Comparison of ENCODE assay signal across 22 mouse cellular contexts in genomic region chr6:83003850-83004249, GRCm38 (mm10). TPM values are rescaled to one million over a fixed set of nuclear protein-coding genes. Genes with fewer than 3 reads are reported as not detected.
DNase-seq lines count a peak whose midpoint lies in the region; ATAC-seq and TF ChIP-seq lines count a peak whose summit lies in the region.
"Had no signal": no experiment of that assay in that cellular context is flagged by ENCODE, and none has a peak within 500 bp of the region (broad histone marks: within the 10 kb centered on the region; RNA-seq: fewer than 3 reads in every experiment).

No protein-coding gene starts in this region.

- no peak for TF ChIP-seq POLR2A in MEL (IDR thresholded peaks at IDR 0.05; ENCODE audit: control insufficient read depth in 1 of 2, insufficient read depth in 1 of 2, low read depth in 1 of 2, low read length in 2 of 2, poor library complexity in 1 of 2)
- no peak for TF ChIP-seq POLR2A in bone marrow macrophage, adult 2 months (IDR thresholded peaks at IDR 0.05; ENCODE audit: borderline replicate concordance, low read depth, low read length)

- peak overlapping the region; percentile 56 for H3K4me2 ChIP-seq in liver, postnatal 0 days (ENCODE audit: low read depth, low read length)
- no peak overlapping the region for H3K4me2 ChIP-seq in midbrain, postnatal 0 days (ENCODE audit: low read depth, low read length, poor library complexity, severe bottlenecking)
- H3K4me2 ChIP-seq: embryonic facial prominence, embryonic 12.5 days; hindbrain, embryonic 12.5 days had no signal

- H3K79me2 ChIP-seq in MEL (ENCODE audit: control insufficient read depth, insufficient read depth, low read length, poor library complexity) = no peaks in the 10 kb centered on the region

- TF ChIP-seq RAD21 in MEL (IDR thresholded peaks at IDR 0.05; ENCODE audit: low read depth, low read length) = no peak

- no peak for TF ChIP-seq EP300 in MEL (IDR thresholded peaks at IDR 0.05; ENCODE audit: low read depth in 1 of 2, low read length in 2 of 2)
- no peak for TF ChIP-seq EP300 in liver, postnatal 0 days (IDR thresholded peaks at IDR 0.05; ENCODE audit: low read depth)

- 52% methylated on average over 5 of the region's 5 CpGs for WGBS in liver, postnatal 0 days (ENCODE audit: insufficient replicate concordance)
- 92% methylated on average over 5 of the region's 5 CpGs for WGBS in midbrain, postnatal 0 days

- peaks cover 14 to 28% of the 10 kb centered on the region in 2 experiments for H3K4me1 ChIP-seq in MEL (ENCODE audit: control insufficient read depth in 1 of 2, insufficient read depth in 2 of 2, low read length in 2 of 2)
- peaks cover 45% of the 10 kb centered on the region for H3K4me1 ChIP-seq in bone marrow macrophage, adult 2 months (ENCODE audit: control insufficient read depth, insufficient read depth, low read length)
- peaks cover 32% of the 10 kb centered on the region for H3K4me1 ChIP-seq in liver, postnatal 0 days (ENCODE audit: insufficient read depth)
- no peaks in the 10 kb centered on the region for H3K4me1 ChIP-seq in midbrain, postnatal 0 days (ENCODE audit: insufficient read depth, low read length)

- DNase-seq in MEL (ENCODE audit: low read depth, low spot score) (no peak), liver (peak; percentile 53)
- DNase-seq in liver, postnatal 0 days = no peak
- DNase-seq in cerebellum, postnatal 4 days (ENCODE audit: low spot score in 2 of 2) = no peak
- no peak for DNase-seq in midbrain, postnatal 0 days (ENCODE audit: low spot score)
- no peak for DNase-seq in Muller cell, postnatal 12 days (ENCODE audit: inconsistent ontology term)
- DNase-seq: adrenal gland, postnatal 14 days; cerebellum, adult 9-10 months; heart, postnatal 14 days; kidney, adult 18-20 months; kidney, postnatal 10 days; lung, postnatal 14 days; spleen, adult 18-20 months; thymus, adult 2 months had no signal

- peaks cover 0 to 22% of the 10 kb centered on the region in 2 experiments; a peak in 2 of 4 replicates for H3K36me3 ChIP-seq in MEL (ENCODE audit: control insufficient read depth in 1 of 2, insufficient read depth in 2 of 2, low read length in 2 of 2)
- H3K36me3 ChIP-seq in liver, postnatal 0 days (replicated peaks; ENCODE audit: insufficient read depth, low read length) = no peaks in the 10 kb centered on the region
- no peaks in the 10 kb centered on the region for H3K36me3 ChIP-seq in midbrain, postnatal 0 days (ENCODE audit: insufficient read depth, low read length)
- H3K36me3 ChIP-seq: embryonic facial prominence, embryonic 12.5 days; heart, embryonic 12.5 days; hindbrain, embryonic 12.5 days; limb, embryonic 10.5 days; midbrain, embryonic 10.5 days had no signal

- 0 out of 2 replicates have a peak, but pooled peaks have one; percentile 14 for ATAC-seq in liver, postnatal 0 days
- no peak for ATAC-seq in midbrain, postnatal 0 days (ENCODE audit: low FRiP score)
- ATAC-seq: activated CD4-positive, CD25-positive, alpha-beta regulatory T cell, adult 4 months; forebrain, embryonic 16.5 days had no signal

- H3K9ac ChIP-seq in MEL (ENCODE audit: control insufficient read depth, low read depth, low read length, poor library complexity, severe bottlenecking) = no peak overlapping the region
- 0 out of 2 replicates have a peak overlapping the region, but pooled peaks have one; percentile 23 for H3K9ac ChIP-seq in liver, postnatal 0 days (replicated peaks)
- H3K9ac ChIP-seq in midbrain, postnatal 0 days (replicated peaks; ENCODE audit: low read length, poor library complexity, severe bottlenecking) = no peak overlapping the region
- H3K9ac ChIP-seq: embryonic facial prominence, embryonic 12.5 days; heart, embryonic 12.5 days; hindbrain, embryonic 12.5 days had no signal

- TF ChIP-seq CTCF in MEL (IDR thresholded peaks at IDR 0.05 in 2 of 3, conservative IDR thresholded peaks at IDR 0.05 in 1 of 3; ENCODE audit: control insufficient read depth in 1 of 3, insufficient read depth in 1 of 3, low read depth in 2 of 3, low read length in 3 of 3, poor library complexity in 1 of 3, severe bottlenecking in 1 of 3) = no peak
- no peak for TF ChIP-seq CTCF in bone marrow macrophage, adult 2 months (IDR thresholded peaks at IDR 0.05; ENCODE audit: low read depth, low read length)
- TF ChIP-seq CTCF in liver, postnatal 0 days (IDR thresholded peaks at IDR 0.05; ENCODE audit: low read depth) = no peak
- TF ChIP-seq CTCF in midbrain, postnatal 0 days (IDR thresholded peaks at IDR 0.05) = no peak

- no peak overlapping the region for H3K4me3 ChIP-seq in MEL (ENCODE audit: control insufficient read depth in 1 of 2, insufficient read depth in 1 of 2, low read depth in 2 of 2, low read length in 2 of 2)
- H3K4me3 ChIP-seq in bone marrow macrophage, adult 2 months (ENCODE audit: insufficient read depth, low read length) = peak overlapping the region; percentile 69
- no peak overlapping the region for H3K4me3 ChIP-seq in liver, postnatal 0 days (ENCODE audit: low read depth, low read length)
- H3K4me3 ChIP-seq in midbrain, postnatal 0 days (ENCODE audit: low read depth, low read length) = no peak overlapping the region
- H3K4me3 ChIP-seq: embryonic facial prominence, embryonic 12.5 days; heart, embryonic 12.5 days; hindbrain, embryonic 12.5 days; limb, embryonic 10.5 days; midbrain, embryonic 10.5 days had no signal

- no peaks in the 10 kb centered on the region for H3K27me3 ChIP-seq in MEL (ENCODE audit: control insufficient read depth in 1 of 2, insufficient read depth in 2 of 2, low read length in 2 of 2)
- H3K27me3 ChIP-seq in liver, postnatal 0 days (ENCODE audit: insufficient read depth, low read length) = no peaks in the 10 kb centered on the region
- H3K27me3 ChIP-seq in midbrain, postnatal 0 days (ENCODE audit: insufficient read depth, low read length) = no peaks in the 10 kb centered on the region
- H3K27me3 ChIP-seq: heart, embryonic 12.5 days had no signal

- no peaks in the 10 kb centered on the region for H3K9me3 ChIP-seq in MEL (replicated peaks; ENCODE audit: insufficient read depth, low read length)
- no peaks in the 10 kb centered on the region for H3K9me3 ChIP-seq in liver, postnatal 0 days (ENCODE audit: low read length)
- H3K9me3 ChIP-seq in midbrain, postnatal 0 days (ENCODE audit: low read length) = no peaks in the 10 kb centered on the region
- H3K9me3 ChIP-seq: embryonic facial prominence, embryonic 12.5 days; heart, embryonic 12.5 days; hindbrain, embryonic 12.5 days; limb, embryonic 10.5 days; midbrain, embryonic 10.5 days had no signal

- H3K27ac ChIP-seq in MEL (ENCODE audit: control insufficient read depth, low read depth, low read length) = no peak overlapping the region
- peak overlapping the region; percentile 99 for H3K27ac ChIP-seq in bone marrow macrophage, adult 2 months (ENCODE audit: insufficient read depth, low read depth, low read length)
- peak overlapping the region; percentile 69 for H3K27ac ChIP-seq in liver, postnatal 0 days (ENCODE audit: low read depth)
- H3K27ac ChIP-seq in midbrain, postnatal 0 days (ENCODE audit: low read depth, low read length) = no peak overlapping the region
- H3K27ac ChIP-seq: embryonic facial prominence, embryonic 12.5 days; hindbrain, embryonic 12.5 days; limb, embryonic 10.5 days had no signal

RNA-seq across cellular contexts. Expression of gene Dok1, which starts 29.4 kb away (rescaled TPM):
- total RNA-seq in MEL (2012; rRNA removed) = 17.9 and 18.7 TPM in 2 replicates
- polyA plus RNA-seq in MEL (2012; ENCODE audit: insufficient read depth in 1 of 2, insufficient read length in 2 of 2, low read depth in 1 of 2, low replicate concordance in 2 of 2, missing spikeins in 1 of 2) = 10 to 100 TPM in 1 of 2 experiments, not detected in 1; 22.3 TPM
- polyA plus RNA-seq in bone marrow macrophage, adult 2 months (2012; ENCODE audit: insufficient read depth, insufficient read length, missing spikeins) = 69.9 and 72.0 TPM in 2 replicates
- polyA plus RNA-seq in liver, postnatal 0 days (2015; fragmentation: Nextera tagmentation; extraction: Ambion mirVana) = 11.3 and 11.8 TPM in 2 replicates
- total RNA-seq in midbrain, postnatal 0 days (2014; rRNA removed) = 3.9 and 5.0 TPM in 2 replicates
- 1.1 and 2.3 TPM in 2 replicates for polyA plus RNA-seq in midbrain, postnatal 0 days (2015; fragmentation: Nextera tagmentation; extraction: Ambion mirVana)

RNA-seq across cellular contexts. Expression of gene Loxl3, which starts 30.1 kb away (rescaled TPM):
- 0.77 and 0.78 TPM in 2 replicates for total RNA-seq in MEL (2012; rRNA removed)
- 1 to 10 TPM in 1 of 2 experiments, not detected in 1; 1.0 TPM for polyA plus RNA-seq in MEL (2012; ENCODE audit: insufficient read depth in 1 of 2, insufficient read length in 2 of 2, low read depth in 1 of 2, low replicate concordance in 2 of 2, missing spikeins in 1 of 2)
- polyA plus RNA-seq in bone marrow macrophage, adult 2 months (2012; ENCODE audit: insufficient read depth, insufficient read length, missing spikeins) = 18.8 and 21.2 TPM in 2 replicates
- 1.2 and 1.7 TPM in 2 replicates for polyA plus RNA-seq in liver, postnatal 0 days (2015; fragmentation: Nextera tagmentation; extraction: Ambion mirVana)
- 6.9 and 7.3 TPM in 2 replicates for total RNA-seq in midbrain, postnatal 0 days (2014; rRNA removed)
- polyA plus RNA-seq in midbrain, postnatal 0 days (2015; fragmentation: Nextera tagmentation; extraction: Ambion mirVana) = 4.7 and 5.6 TPM in 2 replicates

RNA-seq across cellular contexts. Expression of gene Aup1, which starts 50.5 kb away (rescaled TPM):
- 206 and 259 TPM in 2 replicates for total RNA-seq in MEL (2012; rRNA removed)
- polyA plus RNA-seq in MEL (2012; ENCODE audit: insufficient read depth in 1 of 2, insufficient read length in 2 of 2, low read depth in 1 of 2, low replicate concordance in 2 of 2, missing spikeins in 1 of 2) = 100 to 1,000 TPM in 1 of 2 experiments, not detected in 1; 500 TPM
- 354 and 391 TPM in 2 replicates for polyA plus RNA-seq in bone marrow macrophage, adult 2 months (2012; ENCODE audit: insufficient read depth, insufficient read length, missing spikeins)
- 175 and 180 TPM in 2 replicates for polyA plus RNA-seq in liver, postnatal 0 days (2015; fragmentation: Nextera tagmentation; extraction: Ambion mirVana)
- total RNA-seq in midbrain, postnatal 0 days (2014; rRNA removed) = 180 and 190 TPM in 2 replicates
- 130 and 155 TPM in 2 replicates for polyA plus RNA-seq in midbrain, postnatal 0 days (2015; fragmentation: Nextera tagmentation; extraction: Ambion mirVana)

RNA-seq across cellular contexts. Expression of gene Htra2, which starts 51.2 kb away (rescaled TPM):
- total RNA-seq in MEL (2012; rRNA removed) = 95.1 and 107 TPM in 2 replicates
- 100 to 1,000 TPM in 1 of 2 experiments, not detected in 1; 133 TPM for polyA plus RNA-seq in MEL (2012; ENCODE audit: insufficient read depth in 1 of 2, insufficient read length in 2 of 2, low read depth in 1 of 2, low replicate concordance in 2 of 2, missing spikeins in 1 of 2)
- polyA plus RNA-seq in bone marrow macrophage, adult 2 months (2012; ENCODE audit: insufficient read depth, insufficient read length, missing spikeins) = 90.8 and 108 TPM in 2 replicates
- polyA plus RNA-seq in liver, postnatal 0 days (2015; fragmentation: Nextera tagmentation; extraction: Ambion mirVana) = 33.8 and 34.7 TPM in 2 replicates
- 45.4 and 56.5 TPM in 2 replicates for total RNA-seq in midbrain, postnatal 0 days (2014; rRNA removed)
- polyA plus RNA-seq in midbrain, postnatal 0 days (2015; fragmentation: Nextera tagmentation; extraction: Ambion mirVana) = 87.8 and 93.4 TPM in 2 replicates

RNA-seq across cellular contexts. Expression of gene Dqx1, which starts 53.8 kb away (rescaled TPM):
- total RNA-seq in MEL (2012; rRNA removed) = 1.3 TPM in 2 replicates
- polyA plus RNA-seq in MEL (2012; ENCODE audit: insufficient read depth in 1 of 2, insufficient read length in 2 of 2, low read depth in 1 of 2, low replicate concordance in 2 of 2, missing spikeins in 1 of 2) = 1 to 10 TPM in 1 of 2 experiments, not detected in 1; 3.4 TPM
- 0.83 and 1.6 TPM in 2 replicates for polyA plus RNA-seq in bone marrow macrophage, adult 2 months (2012; ENCODE audit: insufficient read depth, insufficient read length, missing spikeins)
- 7.5 and 8.2 TPM in 2 replicates for polyA plus RNA-seq in liver, postnatal 0 days (2015; fragmentation: Nextera tagmentation; extraction: Ambion mirVana)
- 0.09 and 0.11 TPM in 2 replicates for total RNA-seq in midbrain, postnatal 0 days (2014; rRNA removed)
- polyA plus RNA-seq in midbrain, postnatal 0 days (2015; fragmentation: Nextera tagmentation; extraction: Ambion mirVana) = 0.30 and 0.32 TPM in 2 replicates

Comparison
In these comparisons a context has a peak if more than half of its experiments do, and no peak if none do; other contexts are left out.
1. H3K27ac ChIP-seq: peak in bone marrow macrophage, adult 2 months (single experiment) and liver, postnatal 0 days (single experiment); none in MEL (single experiment) and midbrain, postnatal 0 days (single experiment).